Mouse (Mus musculus) splenic B cell, adult 2 months (primary cell): ENCODE data around the gene Phldb3.

ENCODE experiments used
- DNase-seq: peaks from one replicate; pipeline ENCODE4 v3.0.0-alpha.2; 2011; ENCODE audit warnings: low read depth, low spot score
- H3K27me3 ChIP-seq: 2 replicates; pipeline ENCODE4 v1.6.1; 2012; ENCODE audit warnings: mild to moderate bottlenecking, low read length, moderate library complexity, mixed read lengths; ENCODE audit not compliant: control insufficient read depth, poor library complexity, insufficient read depth, severe bottlenecking
- H3K36me3 ChIP-seq: 2 replicates; pipeline ENCODE4 v1.6.1; 2012; ENCODE audit warnings: mild to moderate bottlenecking, low read length, moderate library complexity, mixed read lengths; ENCODE audit not compliant: control insufficient read depth, poor library complexity, insufficient read depth, severe bottlenecking

Gene Phldb3

DNA sequence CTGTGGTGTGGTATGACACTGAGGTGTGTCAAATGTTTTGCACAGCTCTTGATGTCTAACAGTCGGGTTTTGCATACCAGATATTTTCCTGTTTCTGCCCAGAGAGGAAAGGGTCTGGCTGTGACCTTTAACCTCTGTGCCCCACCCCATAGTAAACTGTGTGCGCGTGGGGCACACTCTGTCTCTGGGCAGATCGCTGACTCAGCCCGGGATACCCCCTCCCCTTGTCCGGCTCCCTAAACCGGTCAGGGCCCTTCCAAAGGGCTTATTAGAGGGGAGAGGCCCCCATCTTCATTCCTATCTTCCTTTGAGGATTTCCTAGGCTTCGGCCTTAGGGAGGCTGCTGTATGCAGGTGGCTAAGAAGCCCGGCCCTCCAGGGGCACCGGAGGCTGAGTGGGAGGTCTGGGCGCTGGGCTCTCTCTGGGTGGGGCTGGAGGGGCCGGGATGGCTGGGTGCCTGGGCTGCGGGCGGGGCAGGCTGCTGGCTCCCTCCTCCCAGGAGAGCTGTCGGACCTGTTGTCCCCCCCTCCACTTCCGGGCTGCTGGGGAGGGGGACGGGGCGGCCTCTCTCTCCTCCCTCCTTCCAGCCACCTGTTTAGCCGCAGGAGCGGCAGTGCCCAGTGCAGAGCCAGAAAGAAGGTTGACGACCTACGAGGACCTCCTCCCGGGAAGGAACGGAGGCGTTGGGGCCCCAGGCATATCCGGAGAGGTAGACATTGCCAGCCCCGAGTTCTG lies at the start of gene Phldb3:
Phldb3 (plus strand) TSS at position 620 of the 735 bp plus-strand sequence.
- H3K27me3 ChIP-seq: no peaks in the 10 kb centered on the region
- H3K36me3 ChIP-seq: no peaks in the 10 kb centered on the region
- DNase-seq: peak; percentile 46

DNA sequence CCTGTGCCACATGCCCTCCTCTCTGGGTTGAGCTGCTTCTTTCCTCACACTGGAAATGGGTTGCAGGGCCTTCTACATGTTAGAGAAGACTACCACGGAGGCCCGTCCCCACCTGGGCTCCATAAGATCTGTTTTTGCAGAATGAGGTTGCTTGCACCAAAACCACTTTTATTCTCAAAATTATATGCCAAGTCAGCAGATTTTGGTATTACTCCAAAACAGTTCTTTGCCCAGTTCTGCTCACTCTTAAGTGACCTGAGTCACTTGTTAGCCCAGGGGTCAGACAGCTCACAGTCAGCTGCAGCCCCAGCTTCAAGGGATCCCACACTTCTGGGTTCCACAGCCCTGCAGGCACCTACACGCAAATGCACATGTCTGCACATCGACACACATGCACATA lies 49.1 kb upstream of the Phldb3 start:
- DNase-seq: no peak
- Histone ChIP-seq H3K36me3 (no peaks in the 10 kb centered on the region), H3K27me3 (no peaks in the 10 kb centered on the region)

DNA sequence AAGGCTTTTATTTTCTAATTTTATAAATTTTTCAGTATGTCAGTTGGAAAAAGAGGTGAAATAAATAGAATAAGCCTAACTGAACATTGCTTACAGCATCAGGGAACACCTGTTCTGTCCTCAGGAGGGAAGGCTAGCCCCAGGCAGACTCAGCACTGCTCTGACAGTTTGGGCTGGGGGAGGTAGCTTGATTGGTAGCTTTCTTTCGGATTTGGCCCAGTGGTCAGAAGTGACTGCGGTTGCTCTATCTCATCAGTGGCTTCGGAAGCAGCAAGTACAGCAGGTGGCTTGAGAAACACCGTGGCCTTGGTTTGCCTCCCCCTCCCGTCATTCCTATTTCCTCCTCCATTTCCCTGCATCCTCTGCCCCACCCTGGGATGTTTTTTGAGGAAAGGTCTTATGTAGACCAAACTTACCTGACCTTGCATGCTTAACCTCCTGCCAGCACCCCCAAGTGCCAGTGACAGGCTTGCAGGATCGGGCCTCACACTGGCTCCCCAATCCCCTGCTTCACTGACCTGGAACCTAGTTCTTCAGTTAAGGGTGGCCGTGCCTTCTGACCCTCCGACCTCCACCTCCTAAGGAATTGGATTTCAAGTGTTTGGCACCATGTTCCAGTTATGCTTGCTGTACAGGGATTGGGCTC lies 47.2 kb upstream of the Phldb3 start:
- no peaks in the 10 kb centered on the region for H3K27me3 ChIP-seq
- DNase-seq: no peak

DNA sequence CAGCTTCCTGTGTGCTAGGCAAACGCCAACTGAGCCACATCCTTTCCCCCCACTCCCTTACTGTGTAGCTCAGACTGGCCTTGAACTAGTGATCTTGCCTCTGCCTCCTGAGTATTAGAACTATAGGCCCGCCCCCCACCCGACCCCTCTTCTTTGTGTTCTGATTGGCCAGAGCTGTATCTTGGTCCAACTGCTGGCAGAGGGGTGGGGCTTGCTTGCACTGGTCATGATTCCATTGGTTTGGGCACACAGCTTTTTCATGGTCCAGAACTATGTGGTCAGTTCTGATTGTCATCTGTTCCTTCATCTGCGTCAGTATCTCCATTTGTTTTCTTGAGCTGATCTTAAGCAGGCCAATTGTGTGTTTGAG lies 46.7 kb upstream of the Phldb3 start:
- Histone ChIP-seq H3K36me3 (no peaks in the 10 kb centered on the region; the same call in 1 of the 2 replicates), H3K27me3 (no peaks in the 10 kb centered on the region)
- no peak for DNase-seq

More for the DNA sequence above, 47.2 kb upstream of the Phldb3 start:
- H3K36me3 ChIP-seq: no peaks in the 10 kb centered on the region; the same call in 1 of the 2 replicates

DNA sequence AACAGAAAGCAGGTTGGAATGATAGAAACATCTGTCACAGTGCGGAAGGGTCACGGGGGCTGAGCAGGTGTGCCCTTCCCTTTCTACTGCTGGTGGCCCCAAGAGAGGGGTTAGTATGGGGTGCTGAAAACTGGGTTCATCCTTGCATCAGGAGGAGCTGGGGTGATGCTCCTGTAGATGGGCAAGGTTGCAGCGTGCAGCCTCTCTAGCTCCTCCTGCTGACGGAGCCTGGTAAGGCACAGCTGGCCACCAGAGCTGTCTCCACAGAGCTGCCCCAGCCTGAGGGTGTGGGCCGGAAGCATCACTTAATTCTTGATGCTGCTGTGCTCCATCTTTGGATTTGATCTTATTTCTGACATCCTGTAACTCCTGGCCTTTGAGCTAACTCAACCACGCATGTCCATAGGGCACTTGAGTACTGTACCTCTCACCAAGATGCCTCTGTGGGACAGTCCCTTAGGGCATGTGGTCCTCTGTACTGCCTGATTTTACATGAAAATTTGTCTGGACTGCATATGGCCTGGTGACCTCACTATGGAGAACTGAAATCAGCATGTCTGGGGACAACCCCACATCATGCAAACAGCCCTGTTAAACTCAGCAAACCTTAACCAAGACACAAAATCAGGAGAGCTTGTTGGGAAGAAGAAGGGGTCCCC lies 45.8 kb upstream of the Phldb3 start:
- Histone ChIP-seq H3K36me3 (no peaks in the 10 kb centered on the region; the same call in none of the 2 replicates), H3K27me3 (no peaks in the 10 kb centered on the region)
- DNase-seq: peak; percentile 91

DNA sequence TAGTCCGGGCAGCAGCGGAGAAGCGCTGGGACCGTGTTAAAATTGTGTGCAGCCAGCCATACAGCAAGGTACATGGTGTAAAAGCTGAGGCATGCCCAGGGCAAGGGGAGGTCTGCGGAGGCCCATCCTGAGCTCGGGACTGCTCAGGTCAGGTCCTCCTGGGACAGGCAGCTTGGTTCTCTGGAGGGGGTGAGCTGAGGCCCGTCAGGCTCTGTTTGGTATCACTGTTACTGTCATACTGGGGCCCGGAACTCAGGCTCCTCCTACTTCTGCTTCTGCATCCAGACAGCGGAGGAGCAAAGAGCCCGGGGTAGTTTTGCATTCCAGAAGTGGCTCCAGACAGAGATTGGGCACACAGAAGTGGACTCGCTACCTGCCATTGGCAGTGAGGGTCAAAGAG lies 44.9 kb upstream of the Phldb3 start:
- no peaks in the 10 kb centered on the region; the same call in none of the 2 replicates for H3K36me3 ChIP-seq
- no peaks in the 10 kb centered on the region for H3K27me3 ChIP-seq
- peak; percentile 51 for DNase-seq

DNA sequence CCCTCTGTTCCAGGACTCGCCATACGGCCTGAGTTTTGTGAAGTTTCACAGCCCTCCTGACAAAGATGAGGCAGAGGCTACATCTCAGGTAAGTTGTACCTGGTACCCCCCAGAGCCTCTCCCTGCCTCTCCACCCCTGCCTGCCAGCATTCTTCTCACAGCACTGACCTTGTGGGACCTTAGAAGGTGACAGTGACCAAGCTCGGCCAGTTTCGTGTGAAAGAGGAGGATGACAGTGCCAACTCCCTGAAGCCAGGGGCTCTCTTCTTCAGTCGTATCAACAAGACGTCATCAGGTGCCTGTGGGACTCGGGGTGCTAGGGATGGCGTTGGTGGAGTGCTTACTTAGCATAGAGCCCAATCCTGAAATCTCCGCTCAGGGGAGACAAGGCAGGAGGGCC lies 44.4 kb upstream of the Phldb3 start:
- DNase-seq: no peak
- H3K27me3 ChIP-seq: no peaks in the 10 kb centered on the region

DNA sequence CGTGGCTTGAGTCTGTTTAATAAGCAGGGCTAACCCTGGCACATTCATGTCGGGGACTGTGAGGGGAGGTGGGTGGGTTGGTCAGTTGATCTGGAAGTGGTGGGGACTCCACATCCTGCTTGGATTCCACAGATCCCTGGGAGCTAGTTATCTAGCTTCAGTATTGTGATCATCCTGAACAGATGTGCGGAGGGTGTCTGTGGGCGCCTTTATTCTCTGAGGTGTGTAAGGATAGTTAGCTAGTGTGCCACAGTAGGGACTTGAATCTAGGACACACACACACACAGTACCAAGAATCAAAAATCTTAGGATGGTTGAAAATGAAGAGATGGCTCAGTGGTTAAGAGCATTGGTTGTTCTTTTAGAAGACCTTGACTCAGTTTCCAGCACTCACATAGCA lies 42.1 kb upstream of the Phldb3 start:
- no peaks in the 10 kb centered on the region for H3K27me3 ChIP-seq
- DNase-seq: no peak
- H3K36me3 ChIP-seq: no peaks in the 10 kb centered on the region; the same call in none of the 2 replicates

More for the DNA sequence above, 44.4 kb upstream of the Phldb3 start:
- no peaks in the 10 kb centered on the region; the same call in none of the 2 replicates for H3K36me3 ChIP-seq

DNA sequence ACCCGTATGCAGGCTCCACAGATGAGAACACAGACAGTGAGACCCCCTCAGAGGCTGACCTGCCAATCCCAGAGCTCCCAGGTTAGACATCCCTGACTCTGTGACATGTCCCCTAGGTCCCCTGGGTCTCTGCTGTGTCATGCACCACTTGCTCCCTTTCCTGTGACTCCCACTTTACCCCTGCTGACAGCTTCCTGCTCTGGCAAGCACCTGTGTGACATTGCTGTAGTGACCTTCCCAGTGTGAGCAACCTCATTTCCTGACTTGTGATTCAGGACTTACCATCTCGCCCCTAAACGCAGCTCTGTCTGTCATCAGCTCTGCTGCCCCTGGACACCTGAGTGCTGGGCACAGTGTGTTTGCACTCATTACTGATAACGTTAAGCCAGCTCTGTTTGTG lies 39.5 kb upstream of the Phldb3 start:
- Histone ChIP-seq H3K36me3 (no peaks in the 10 kb centered on the region; the same call in none of the 2 replicates), H3K27me3 (no peaks in the 10 kb centered on the region)
- peak; percentile 61 for DNase-seq

DNA sequence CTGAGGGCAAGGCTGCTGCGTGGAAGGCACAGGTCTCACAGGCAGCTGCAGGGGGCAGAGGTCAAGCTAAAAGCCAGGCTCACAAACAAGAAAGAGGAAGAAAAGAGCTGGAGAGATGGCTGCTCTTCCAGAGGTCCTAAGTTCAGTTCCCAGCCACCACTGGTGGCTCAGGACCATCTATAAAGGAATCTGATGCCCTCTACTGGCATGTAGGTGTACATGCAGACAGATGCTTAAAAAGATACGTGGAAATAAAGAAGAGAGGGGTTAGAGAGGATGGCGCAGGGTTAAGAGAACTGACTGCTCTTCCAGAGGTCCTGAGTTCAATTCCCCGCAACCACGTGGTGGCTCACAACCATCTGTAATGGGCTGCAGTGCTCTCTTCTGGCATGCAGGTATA lies 38.1 kb upstream of the Phldb3 start:
- DNase-seq: peak; percentile 45
- Histone ChIP-seq H3K36me3 (no peaks in the 10 kb centered on the region; the same call in none of the 2 replicates), H3K27me3 (no peaks in the 10 kb centered on the region)

DNA sequence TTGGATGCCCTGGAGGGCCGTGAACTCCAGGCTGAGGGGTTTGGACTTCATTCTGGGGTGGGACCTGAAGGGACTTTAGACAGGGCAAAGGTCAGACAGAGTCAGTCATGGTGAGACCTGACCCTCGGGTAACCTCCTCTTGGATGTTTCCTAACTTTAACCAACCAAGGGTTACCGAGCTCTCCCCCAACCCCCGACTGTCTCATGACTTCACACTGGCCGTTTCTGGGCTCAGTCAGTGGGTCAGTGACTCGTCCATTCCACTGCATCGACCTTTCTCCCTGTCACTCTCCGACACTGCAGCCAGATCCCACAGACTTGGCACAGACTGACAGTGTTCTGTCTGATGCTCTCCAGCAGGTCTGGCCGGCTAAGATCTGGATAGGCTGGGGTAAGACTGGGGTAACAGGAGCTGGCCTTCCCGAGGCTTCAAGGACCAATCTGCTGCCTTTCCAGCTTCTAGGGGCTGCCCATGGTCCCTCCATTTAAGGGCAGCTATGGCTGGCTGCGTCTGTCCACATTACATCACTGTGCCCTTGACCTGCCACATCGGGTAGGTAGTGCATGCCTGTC lies 36.3 kb upstream of the Phldb3 start:
- Histone ChIP-seq H3K27me3 (no peaks in the 10 kb centered on the region), H3K36me3 (no peaks in the 10 kb centered on the region)
- no peak for DNase-seq

DNA sequence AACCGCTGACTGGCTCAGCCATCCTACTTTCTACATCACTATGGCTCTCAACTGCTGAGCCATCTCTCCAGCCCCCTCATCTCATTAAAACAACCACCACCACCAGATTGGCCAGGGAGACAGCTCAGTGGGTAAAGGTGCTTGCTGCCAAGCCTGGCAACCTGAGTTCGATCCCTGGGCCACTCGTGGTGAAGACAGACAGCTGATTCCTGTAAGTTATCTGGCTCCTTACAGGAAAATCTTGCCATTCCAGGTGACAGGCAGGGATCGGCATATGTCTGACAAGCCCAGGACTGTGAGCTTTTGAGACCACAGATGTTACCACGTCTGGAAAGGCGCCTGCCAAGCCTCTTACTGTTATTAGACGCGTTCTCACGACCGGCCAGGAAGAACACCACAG lies 32.8 kb upstream of the Phldb3 start:
- no peak for DNase-seq
- no peaks in the 10 kb centered on the region for H3K36me3 ChIP-seq

DNA sequence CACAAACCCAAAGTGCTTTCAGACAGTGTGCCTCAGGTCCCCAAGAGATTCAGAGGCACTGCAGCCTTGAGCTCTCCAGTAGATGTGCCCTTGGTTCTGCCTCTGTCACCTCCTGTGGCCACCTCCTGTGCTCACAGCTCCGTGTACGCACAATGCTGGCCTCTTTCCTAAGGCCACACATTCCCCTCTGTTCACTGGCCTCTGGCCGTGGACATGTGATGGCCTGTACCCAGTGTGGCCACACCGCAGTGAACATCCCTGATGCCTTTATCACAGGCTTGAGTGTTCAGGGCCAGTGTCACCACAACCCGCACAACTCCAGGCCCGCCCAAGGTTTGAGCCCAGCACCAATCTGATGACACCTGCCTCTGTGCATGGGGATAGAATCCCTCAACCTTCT lies 25.7 kb upstream of the Phldb3 start:
- no peak for DNase-seq

More for the DNA sequence above, 32.8 kb upstream of the Phldb3 start:
- no peaks in the 10 kb centered on the region for H3K27me3 ChIP-seq

DNA sequence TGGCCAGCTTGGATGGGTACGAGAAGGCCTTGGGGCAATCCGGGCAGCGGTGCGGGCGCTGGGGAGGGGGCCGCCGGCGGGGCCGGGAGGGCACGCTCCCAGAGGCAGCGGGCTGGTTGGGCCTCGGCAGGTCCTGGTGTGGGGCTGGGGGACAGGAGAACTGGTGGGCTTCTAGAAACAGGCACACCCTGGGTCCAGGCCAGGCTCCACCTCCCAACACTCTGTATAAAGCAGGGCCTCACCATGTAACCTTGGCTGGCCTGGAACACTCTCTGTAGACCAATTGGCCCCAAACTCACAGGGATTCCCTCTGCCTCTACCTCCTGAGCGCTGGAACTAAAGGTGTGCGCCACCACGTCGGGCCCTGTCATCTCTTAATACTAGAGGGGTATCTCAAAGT lies 24.6 kb upstream of the Phldb3 start:
- Histone ChIP-seq H3K27me3 (no peaks in the 10 kb centered on the region), H3K36me3 (no peaks in the 10 kb centered on the region)
- no peak for DNase-seq

More for the DNA sequence above, 25.7 kb upstream of the Phldb3 start:
- Histone ChIP-seq H3K36me3 (no peaks in the 10 kb centered on the region), H3K27me3 (no peaks in the 10 kb centered on the region)

DNA sequence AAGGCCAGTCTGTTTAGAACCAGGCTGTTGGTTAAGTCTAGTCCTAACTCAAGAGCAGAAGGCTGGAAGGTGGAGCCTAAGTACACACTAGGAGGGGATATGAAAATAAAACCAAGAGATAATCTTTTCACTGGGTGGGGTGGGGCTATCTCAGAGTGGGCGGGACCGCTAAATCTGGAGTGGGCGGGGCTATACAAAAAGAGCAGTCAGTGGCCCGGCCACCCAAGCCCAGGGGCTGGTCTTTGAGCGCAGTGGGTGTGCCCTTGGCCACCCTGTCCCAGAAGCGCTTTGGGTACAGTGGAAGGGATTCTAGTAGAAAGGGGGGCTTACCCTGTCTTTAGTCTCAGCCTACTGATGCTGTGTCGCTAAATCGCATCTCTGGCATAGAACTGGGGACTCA lies 23.7 kb upstream of the Phldb3 start:
- DNase-seq: peak; percentile 53

More for the DNA sequence above, 23.7 kb upstream of the Phldb3 start:
- no peaks in the 10 kb centered on the region for H3K27me3 ChIP-seq
- no peaks in the 10 kb centered on the region for H3K36me3 ChIP-seq
